Mouse (Mus musculus): ENCODE results near the gene Sox9. TPM values are rescaled to one million over a fixed set of nuclear protein-coding genes. Genes with fewer than 3 reads are reported as not detected.

Sox9 gene
- not detected for total RNA-seq (2023)

GRCm38 (mm10) chr11:112781994-112782356 lies at the start of gene Sox9:
Sox9 (plus strand) TSS chr11:112782224.

Data from B cell, adult 67 days (primary cell).